Mouse (Mus musculus) frontal cortex, adult (tissue): ENCODE measurements around the gene Rpf2.

Source experiments
- ATAC-seq: cut with Nextera tagmentation; 2 replicates; pipeline ENCODE4 v1.9.2; 2017; ENCODE audit warnings: mild to moderate bottlenecking, moderate library complexity, mixed read lengths; ENCODE audit not compliant: low TSS enrichment

Gene Rpf2

DNA sequence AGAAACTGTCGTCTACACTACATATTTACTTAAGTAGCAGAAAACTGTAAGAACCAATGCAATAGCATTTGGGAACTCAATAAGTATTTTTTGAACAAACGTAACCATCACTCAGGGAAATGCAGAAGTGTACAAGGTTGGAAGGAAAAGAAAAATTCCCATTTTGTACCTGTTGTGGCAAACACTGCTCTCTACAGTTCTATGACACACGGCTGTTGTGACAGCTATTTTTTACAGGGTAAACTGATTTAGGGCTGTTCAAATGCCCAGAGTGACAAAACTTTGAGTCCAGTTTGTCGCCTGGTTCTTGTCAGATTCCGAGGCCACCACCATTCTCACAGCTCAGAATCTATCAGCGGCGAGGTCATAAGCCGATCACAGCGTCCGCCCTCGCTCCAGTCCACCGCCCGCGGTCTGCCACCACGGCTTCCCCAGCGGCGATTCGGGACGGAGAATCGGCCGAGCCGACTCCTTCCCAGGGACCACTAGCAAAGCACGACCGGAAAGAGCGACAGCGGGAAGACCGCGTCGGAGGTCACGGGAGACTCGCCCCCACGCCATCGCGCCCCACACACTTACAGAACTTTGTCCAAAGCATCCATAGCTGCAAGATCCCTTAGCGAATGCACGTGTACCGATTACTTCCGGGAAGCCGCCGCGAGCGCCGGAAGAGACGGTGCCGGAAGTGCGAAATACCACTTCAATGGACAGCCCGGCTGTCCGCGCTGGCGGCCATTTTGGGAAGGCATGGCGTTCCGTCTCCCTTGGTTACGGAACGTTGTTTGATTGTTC is at the start of gene Rpf2:
Gene Rpf2, minus strand, starts transcription at position 663 of the 792 bp plus-strand sequence.
- ATAC-seq = peak; percentile 96

DNA sequence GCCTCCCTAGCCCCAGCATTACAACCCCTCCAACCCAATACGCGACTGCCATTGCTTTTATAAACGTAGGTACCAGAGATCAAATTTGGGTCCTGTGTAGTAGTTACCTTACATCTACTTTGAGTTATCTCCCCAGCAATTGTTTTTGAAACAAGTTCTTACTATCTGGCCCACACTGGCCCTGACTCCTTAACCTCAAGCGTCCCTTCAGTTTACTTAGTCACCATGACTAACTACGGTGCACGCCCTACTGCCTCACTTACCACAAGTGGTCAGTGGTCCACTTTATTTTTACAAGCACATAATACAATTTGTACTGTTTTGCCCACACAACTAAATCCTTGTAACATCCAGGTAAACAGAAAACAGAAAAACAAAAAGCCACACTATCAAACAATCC is 45.8 kb upstream of the Rpf2 start:
- no peak for ATAC-seq

GRCm38 (mm10) chr10:40286767-40287166 is 39.9 kb upstream of the Rpf2 start:
- ATAC-seq = peak; percentile 74

DNA sequence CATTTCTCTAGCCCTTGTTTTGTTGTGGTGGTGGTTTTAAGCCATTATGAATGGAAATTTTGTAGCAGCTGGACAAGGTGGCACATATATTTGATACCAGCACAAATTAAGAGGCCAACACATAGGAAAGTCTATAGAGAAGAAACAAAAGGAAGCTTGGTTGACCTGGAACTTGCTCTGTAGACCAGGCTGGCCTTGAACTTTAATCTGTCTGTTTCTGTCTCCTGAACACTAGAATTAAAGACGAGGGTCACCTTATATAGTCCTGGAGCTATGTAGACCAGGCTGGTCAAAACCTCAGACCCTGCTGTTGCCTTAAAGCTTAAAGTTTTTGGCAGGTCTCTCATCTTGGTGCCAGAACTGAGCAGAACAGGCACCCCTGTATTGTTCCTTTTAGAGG is 38.7 kb upstream of the Rpf2 start:
- ATAC-seq = no peak

DNA sequence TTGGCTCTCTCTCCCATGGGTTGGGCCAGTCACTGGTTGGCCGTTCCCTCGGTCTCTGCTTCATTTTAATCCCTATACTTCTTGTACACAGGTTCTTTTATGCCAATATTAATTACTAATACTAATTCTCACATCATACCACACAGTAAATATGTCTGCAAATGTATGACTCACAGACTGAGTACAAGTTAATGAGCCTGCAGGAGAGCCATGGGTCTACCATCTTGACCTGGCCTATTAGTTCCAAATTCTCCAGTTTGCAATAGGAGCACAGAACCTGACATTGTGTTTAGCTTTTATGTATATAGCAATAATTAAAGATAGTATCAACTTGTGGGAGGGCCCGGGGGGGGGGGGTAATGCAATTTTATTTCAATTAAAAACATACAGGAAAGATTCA is 38.2 kb upstream of the Rpf2 start:
- no peak for ATAC-seq

DNA sequence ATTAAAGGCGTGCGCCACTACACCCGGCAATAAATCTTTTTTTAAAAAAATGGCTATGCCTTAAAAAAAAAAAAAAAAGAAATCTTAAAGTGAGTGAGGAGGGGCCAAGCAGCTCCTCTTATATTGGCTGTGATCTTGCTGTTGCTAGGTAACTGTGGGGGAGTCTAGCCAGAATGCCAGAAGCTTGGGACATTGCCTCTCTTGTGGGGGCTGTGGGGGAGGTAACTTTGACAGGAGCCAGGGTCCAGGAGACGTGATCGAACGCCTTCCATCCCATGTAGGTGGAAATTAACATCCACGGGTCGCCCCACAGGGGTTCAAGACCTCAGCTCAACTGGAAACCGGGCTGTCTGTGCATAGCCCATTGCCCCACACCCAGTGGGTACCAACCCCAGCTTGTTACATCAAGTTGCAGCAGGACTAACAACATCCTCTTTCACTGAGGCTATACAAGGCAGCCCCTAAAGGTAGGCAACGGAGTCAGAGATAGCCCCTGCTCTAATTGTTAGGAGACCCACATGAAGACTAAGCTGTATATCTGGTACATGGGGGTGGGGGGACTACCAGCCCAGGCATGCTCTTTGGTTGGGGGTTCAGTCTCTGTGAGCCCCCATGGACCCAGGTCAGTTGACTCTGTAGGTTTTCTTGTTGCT is 37.5 kb upstream of the Rpf2 start:
- peak; percentile 60; the same call in 1 of the 2 replicates for ATAC-seq

GRCm38 (mm10) chr10:40283636-40284035 is 36.8 kb upstream of the Rpf2 start:
- ATAC-seq = no peak

DNA sequence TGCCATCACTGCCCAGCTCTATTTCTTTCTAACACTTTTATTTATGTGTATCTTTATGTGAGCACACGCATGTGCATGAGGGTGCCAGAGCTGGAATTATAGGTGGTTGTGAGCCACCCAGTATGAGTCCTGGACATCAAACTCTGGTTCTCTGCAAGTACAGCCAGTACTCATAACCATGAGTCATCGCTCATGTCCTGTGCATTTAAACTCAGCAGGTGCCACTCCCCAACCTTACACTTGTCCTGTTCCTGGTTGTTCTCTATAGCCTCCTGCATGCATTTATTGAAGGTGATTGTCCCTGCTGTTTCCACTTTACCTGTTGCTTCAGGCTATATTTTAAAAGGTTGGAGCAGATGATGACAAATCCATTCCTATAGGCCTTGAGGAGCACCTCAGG is 34.7 kb upstream of the Rpf2 start:
- ATAC-seq = no peak

- ATAC-seq = no peak
Observed at GRCm38 (mm10) chr10:40278317-40278716, 31.5 kb upstream of the Rpf2 start.

DNA sequence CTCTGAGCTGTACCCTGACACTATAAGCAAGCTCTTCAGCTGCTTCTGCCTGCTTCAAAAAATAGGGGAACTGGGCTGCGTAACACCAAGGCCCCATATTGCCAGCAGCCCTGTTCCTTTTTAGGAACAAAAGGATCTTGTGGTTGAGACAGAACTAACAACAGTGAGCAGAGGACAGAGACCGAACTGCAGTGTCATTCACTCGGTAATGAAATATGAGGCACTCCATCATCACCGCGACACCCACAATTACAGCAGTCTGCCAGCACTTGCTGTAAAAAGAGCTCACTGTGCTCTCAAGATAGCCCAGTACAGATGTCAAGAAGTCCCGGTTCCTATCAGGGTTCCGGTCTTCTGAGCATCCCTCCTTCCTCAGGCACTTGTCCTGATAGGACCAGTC is 29.2 kb upstream of the Rpf2 start:
- ATAC-seq = peak; percentile 73

- no peak for ATAC-seq
Observed at GRCm38 (mm10) chr10:40273938-40274337, 27.1 kb upstream of the Rpf2 start.

DNA sequence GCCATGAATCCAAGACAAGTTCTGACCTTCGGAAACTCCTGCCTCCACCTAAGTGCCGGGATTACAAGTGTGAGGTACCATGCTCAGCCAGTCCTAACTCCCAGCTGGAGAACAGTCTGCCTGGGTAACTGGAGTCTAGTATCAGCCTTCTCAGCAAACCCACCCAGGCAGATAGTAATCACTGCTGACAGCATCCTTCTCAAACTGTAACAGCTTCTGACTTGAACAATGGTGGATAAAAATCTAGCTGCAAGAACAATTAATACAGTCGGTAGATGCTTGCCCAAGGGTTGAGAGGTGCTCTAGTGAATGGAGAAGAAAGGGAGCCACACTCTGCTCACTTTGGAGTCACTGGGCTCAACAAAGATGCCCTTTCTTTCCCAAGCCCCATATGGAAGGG is 24.4 kb upstream of the Rpf2 start:
- ATAC-seq = no peak

- ATAC-seq = no peak
Observed at GRCm38 (mm10) chr10:40264920-40265319, 18.1 kb upstream of the Rpf2 start.

DNA sequence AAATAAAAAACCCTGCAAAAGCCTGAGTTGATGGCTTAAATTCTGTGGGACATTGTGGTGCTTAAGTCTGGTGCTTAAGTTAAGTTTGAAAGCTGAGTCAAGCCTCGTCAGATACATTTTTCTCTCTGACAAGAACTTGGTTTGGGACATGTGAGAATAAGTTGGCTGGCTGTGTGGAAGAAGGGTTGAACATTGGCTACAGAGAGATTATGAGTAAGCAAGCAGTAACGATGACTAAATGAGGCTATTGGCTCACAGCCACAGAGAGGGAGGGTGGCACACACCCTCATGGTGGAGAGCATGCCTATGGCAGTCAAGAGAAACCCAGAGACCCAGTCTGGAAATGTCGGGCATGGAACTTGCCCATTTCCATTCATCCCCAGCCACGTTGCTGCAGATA is 16.9 kb upstream of the Rpf2 start:
- peak; percentile 55; the same call in 1 of the 2 replicates for ATAC-seq

DNA sequence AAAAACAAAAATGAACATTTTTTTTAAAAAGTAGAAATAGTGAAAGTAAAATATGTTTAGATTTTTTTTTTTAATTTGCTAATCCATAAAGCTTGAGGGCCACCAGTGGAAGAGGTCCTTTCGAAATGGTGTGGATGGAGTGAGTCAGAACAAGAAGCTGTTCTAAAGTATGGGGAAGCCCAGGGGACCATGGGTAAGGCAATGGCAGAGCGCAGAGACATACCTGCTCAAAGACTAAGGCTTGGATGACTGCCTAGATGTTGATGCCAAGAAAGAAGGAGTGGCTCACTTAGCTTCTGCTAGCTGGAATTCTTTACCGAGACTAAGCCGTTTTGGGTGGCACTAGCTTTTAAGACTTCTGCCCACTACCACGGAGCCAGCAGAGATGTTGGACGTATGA is 15.4 kb upstream of the Rpf2 start:
- ATAC-seq = no peak

DNA sequence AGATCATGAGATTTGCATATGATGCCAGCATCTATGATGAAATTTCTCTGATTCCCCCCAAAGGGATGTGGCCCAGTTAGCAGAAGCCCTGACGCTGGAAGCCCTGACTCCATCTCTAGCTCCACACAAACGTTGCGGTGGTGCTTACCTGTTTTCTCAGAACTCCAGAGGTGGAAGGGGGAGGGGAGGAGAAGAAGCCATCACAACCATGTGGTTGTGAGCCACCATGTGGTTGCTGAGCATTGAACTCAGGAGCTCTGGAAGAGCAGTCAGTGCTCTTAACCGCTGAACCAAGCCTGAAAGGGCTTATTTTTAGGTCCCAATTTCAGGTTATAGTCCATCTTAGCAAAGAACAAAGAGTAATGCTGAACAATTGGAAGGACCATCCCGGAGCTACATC is 13.5 kb upstream of the Rpf2 start:
- no peak for ATAC-seq

- no peak for ATAC-seq
Observed at GRCm38 (mm10) chr10:40259542-40259941, 12.7 kb upstream of the Rpf2 start.

DNA sequence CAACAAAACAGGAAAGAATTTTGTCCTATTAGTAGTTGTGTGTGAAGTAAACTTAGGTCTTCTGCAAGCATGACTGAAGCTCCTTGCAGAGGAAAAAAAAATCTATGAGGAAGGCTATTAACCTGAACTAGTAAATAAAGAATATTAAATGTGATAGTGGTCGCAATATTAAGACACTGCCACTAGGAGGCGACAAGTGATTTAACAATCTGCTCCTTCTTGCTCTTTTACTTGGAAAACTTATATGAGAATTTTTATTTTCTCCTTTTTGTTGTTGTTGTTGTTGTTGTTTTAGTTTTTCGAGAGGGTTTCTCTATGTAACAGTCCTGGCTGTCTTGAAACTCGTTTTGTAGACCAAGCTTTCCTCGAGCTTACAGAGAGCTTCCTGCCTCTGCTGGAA is 12.1 kb upstream of the Rpf2 start:
- ATAC-seq = no peak

DNA sequence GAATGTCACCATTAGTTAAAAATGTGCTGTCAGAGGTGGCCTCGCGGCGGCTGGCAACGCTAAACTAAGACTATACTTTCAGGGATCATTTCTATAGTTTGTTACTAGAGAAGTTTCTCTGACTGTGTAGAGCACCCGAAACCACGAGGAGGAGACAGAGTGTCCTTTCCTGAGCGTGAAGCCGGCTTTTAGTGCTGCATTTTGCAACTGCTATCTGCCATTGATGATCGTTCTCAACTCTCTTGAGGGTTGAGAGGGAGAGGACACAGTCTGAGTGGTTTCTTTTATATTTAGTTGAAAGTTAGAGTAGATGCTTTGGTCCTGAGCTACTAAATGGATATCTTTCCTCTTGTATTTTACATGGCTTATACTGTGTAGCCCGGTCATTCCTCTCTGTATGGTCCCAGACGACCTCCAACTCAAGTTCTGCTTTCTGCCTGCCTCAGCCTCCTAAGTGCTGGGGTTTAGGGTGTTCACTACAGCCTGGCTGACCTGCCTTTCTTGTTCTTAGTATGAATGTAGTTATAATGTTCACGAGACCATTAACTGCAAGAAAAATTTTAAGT is 11.6 kb upstream of the Rpf2 start:
- ATAC-seq = peak; percentile 81

- ATAC-seq = peak; percentile 80
Observed at GRCm38 (mm10) chr10:40257414-40258255, 10.8 kb upstream of the Rpf2 start, which contains the start of gene Gtf3c6. Gtf3c6 (minus strand) TSS chr10:40258108.

DNA sequence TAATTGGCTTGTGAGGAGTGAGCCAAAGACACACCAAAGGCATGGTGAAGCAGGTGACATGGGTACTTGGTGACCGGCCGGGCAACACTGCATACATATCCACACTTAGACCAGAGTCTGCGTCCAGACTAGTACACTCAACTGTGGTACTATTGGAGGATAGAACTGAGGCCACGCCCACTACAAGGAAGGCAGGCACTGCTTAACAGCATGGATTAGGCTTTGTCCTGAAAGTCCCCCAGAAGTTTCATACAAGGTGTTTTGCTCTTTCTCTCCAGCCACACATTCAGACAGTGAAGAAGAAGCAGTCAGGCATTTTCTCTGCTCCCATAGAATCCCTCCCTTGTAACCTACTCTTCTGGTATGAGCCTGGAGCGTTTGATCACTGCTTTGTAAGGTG is 9.9 kb upstream of the Rpf2 start:
- ATAC-seq = peak; percentile 51; the same call in 1 of the 2 replicates

GRCm38 (mm10) chr10:40250969-40251368 is 4.1 kb upstream of the Rpf2 start:
- ATAC-seq = no peak
